Mouse (Mus musculus) kidney, postnatal 36 days (tissue): ENCODE results near the gene Cdc34b.

Experiments
- DNase-seq, 2 experiments: peaks; one replicate each; pipeline ENCODE4 v3.0.0; 2021 to 2022; ENCODE audit warnings: mixed read lengths in 2 of 2

Gene Cdc34b

DNA sequence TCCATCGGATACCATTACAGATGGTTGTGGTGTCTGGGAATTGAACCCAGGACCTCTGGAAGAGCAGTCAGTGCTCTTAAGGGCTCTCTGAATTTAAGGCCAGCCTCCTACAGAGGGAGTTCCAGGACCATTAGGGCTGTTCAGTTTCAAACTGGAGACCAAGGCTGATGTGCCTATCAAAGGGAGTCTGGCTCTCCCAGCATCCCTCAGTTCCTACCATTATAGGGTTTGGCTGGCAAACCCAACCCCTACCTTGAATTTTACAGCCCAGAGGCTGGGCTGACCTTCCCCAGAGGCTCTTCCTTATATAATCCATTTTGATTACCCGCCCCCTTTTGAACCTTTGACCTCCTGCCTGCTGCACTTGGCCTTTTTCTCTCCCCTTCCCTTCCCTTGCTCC, 5.8 kb upstream of the Cdc34b start:
- DNase-seq, result peak in 1 of 2 experiments; percentile 12

DNA sequence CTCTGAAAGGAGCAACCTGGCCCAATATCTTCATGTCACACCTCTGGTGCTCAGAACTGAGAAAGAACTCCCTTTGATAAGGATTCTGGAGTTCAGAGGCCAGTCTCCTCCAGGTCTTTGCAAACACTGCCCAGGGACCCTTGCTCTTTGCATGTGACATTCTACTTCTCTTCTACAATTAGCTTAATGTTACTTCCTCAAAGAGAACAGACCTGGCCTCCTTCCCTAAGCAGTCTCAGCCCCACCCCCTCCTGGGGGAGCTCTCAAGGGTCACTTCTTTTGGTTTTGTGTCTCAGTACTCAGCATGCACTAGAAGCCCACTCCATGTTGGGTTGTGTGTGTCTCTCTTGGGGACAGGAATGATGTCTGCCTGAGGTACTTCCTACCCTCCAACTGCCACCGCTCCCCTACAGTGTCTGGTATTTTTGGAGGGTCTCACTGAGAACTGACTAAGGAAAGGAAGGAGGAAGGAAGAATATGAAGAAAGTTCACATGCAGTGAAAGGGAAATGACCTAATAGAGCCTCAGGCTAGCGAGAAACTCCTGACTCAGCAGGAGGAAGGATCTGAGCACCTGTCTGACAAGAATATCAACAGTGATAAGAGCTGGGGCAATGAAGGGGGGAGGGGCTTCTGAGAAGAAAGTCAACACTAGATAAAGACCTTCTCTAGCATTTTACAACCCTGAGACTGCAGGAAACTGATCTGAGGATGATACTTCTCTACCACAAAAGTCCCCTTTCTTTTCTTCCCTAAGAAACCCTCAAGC, 11.5 kb downstream of the Cdc34b start:
- no peak for DNase-seq

DNA sequence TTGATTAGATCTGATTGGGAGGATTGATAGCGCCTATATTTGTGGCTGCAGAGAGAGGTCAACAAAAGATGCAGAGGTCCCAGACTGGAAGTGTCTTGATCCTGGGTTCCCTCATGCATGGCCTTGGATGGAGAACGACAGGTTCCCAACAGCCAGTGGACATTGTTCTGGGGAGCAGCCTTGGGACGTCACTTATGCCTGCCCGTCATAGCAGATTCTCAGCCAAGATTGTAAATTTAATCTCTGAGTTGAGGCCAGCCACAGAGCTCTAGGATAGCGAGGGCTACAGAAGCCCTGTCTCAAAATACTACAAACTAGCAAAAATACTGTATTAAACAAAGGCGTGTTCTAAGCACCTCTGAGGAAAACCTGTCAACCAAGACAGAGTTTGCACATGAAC, 18.3 kb downstream of the Cdc34b start:
- no peak for DNase-seq

DNA sequence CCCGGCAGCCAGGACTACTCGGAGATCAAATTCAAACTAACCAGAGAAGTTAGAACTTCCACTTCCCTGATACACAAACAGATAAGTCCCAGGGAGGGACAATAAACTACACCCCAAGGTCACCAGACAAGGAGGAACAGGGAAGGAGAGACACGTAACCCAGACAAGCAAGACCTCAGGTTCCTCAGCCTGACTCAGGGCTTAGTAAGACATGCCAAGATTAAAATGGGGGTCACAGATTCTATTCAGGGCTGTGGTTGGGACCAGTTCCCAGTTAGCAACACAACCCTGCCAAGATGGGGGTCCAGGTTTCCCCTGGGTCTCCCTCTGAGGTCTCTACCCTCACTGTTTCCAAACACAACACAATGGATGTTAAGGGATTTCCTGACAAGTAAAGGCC, 18.8 kb downstream of the Cdc34b start:
- DNase-seq, result no peak

DNA sequence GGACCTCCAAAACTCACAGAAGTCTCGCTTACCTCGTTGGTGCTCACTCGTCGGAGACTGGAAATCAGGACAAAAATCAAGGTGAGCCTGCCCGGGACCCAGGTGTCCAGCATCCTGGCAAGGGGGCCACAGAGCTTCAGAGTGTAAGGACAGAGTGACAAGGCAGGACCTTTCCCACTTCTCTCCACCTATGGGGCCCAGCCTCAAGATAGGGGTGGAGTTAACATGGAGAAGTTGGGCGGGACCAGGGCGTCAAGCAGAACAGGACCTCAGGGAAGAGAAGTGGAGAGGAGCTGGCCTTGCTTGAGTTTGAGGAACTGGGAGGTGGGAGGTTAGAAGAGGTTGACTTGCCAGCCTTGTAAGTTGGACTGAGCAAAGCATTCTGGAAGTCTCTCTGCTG, 19.2 kb downstream of the Cdc34b start:
- DNase-seq, result no peak

DNA sequence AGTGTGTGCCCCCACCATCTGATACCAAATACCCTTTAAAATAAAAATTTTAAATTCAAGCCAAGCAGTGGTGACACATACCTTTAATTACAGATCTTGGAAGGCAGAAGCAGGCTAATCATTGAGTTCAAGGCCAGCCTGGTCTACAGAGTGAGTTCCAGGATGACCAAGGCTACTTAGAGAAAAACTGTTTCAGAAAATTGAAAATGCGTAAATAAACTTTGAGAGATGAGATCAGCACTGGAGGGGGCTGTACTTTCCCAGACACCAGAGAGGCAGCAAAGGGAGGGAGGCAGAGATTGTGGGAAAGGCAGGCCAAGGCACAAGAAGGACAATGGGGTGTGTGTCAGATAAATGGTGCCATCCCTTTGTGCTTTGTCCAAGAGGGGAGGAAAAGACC, 20.7 kb downstream of the Cdc34b start:
- DNase-seq, result no peak

DNA sequence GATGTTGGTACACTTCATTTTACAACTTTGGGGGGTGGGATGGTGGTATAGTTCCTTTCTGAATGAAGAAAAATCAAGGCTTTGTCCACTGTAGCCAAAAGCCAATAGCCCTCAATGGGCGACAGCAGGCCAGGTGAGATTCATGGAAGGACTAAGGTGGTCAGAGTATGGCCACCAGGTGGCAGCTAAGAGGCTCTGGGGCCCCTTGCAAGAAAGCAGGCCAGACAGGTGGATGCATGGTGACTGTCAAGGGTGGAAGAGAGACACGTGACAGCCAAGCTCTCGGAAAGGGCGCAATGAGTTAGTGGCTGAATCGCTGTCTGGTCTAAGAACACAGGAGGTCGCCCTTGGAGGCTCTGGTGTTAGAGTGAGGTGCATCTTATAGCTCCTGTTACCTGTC, 21.2 kb downstream of the Cdc34b start:
- peak in 1 of 2 experiments; percentile 20 for DNase-seq

DNA sequence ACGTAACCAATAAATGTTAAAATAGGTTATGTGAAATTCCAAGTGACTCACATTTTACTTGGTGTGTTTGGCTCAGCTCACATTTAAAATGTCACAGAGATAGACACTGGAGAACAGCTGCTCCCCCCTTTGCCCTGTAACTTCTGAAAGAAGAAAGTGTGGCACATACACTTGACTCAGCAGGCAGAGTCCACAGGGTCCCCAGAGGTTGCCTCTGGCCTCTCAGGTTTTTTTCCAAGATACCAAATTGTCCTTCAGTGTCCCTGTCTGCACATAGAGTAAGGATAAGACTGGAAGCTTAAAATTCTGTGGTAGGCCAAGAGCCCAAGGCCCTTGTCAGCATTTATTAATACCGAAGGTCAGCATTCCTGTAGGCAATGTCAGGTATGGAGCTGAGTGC, 25.7 kb downstream of the Cdc34b start:
- no peak for DNase-seq

DNA sequence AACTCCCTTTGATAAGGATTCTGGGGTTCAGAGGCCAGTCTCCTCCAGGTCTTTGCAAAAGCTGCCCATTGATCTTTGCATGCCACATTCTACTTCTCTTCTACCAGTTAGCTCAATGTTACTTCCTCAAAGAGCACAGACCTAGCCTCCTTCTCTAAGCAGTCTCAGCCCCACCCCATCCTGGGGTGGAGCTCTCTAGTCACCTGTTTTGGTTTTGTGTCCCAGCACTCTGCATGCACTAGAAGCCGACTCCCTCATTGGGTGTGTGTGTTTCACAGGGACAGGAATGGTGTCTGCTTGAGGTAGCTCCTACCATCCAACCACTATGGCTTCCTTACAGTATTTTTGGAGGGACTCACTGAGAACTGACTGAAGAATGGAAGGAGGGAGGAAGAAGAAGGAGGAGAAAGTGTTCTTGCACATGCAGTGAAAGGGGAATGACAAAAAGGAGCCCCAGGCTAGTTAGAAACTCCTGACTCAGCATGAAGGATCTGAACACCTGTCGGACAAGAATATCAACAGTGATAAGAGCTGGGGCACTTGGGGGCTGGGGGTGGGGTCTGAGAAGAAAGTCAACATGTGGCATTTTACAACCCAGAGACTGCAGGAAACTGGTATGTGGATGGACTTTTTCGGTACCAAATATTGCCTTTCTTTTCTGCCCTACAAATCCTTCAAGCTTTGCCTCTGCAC, 30.9 kb downstream of the Cdc34b start:
- no peak for DNase-seq

DNA sequence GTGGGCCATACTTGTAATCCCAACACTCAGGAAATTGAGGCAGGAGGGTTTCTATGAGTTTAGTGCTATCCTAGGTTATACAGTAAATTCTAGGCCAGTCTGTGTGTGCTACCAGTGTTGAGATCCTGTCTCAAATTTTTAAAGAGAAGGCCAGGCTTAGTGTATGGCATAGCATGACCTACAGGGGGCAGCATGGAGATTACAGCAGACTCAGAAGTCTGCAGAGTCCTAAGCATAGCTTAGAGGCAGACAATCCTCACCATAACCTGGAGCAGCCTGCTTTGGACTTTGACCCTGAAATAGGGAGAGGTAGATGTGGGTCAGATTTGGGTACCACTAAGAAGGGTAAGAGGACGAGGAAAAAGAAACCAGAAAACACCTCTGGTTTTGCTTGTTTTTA, 32.3 kb downstream of the Cdc34b start:
- DNase-seq, result peak in 1 of 2 experiments; percentile 13

DNA sequence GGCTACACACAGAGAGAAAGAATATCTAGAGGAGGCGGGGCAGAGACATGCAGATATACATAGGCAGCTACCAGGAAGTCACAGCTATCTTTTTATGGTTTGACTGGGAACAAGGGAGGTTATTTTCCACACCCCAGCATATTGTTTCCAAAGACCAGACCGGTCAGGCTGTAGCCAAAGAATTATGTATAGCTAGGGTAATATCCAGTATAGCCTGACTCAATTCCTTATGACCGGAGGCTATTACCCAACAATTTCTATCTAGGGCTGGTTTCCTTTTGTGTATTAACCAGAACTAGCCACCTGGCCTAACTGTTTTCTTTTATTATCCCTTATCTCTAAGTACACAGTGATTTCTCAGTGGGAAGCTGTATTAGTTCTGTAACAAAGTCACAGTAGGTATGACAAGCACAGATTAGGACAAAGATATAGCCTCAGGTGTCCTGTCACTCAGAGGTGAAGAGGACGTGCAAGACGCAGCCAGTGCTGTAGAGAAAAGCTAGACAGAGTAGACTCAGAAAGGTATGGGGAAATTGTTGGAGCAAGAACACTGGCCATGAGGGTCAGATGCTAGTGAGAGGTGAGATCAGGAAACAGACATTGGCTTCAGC, 33.4 kb downstream of the Cdc34b start:
- DNase-seq, result no peak

DNA sequence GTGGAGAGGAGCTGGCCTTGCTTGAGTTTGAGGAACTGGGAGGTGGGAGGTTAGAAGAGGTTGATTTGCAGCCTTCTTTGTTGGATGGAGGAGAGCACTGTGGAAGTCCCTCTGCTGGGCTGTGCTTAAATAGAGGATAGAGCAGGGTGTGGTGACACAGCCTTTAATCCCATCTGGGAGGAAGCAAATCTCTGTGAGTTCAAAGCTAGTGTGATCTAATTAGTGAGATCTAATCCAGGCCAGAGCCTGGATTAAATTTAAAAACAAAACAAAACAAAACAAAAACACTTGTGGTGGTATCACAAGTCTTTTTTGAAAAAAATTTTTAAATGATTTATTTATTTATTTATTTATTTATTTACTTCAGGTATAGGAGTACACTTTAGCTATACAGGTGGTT, 41.0 kb downstream of the Cdc34b start, which contains the start of gene Tmem92:
TSS of gene Tmem92 (minus strand) at position 101 of the 400 bp plus-strand sequence.
- DNase-seq, result no peak

DNA sequence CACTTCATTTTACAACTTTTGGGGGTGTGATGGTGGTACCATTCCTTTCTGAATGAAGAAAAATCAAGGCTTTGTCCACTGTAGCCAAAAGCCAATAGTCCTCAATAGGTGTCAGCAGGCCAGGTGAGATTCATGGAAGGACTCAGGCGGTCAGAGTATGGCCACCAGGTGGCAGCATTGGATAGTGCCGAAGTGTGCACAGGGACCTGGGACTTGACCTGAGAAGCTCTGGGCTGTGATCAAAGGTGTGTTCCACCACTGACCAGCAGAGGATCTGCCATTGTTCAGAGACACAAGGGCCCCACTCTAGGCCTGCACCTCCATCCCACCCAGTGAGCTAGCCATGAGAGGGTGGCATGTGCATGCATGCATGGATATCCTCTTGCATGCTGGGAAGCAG, 43.7 kb downstream of the Cdc34b start:
- peak; percentile 76 to 93 for DNase-seq

DNA sequence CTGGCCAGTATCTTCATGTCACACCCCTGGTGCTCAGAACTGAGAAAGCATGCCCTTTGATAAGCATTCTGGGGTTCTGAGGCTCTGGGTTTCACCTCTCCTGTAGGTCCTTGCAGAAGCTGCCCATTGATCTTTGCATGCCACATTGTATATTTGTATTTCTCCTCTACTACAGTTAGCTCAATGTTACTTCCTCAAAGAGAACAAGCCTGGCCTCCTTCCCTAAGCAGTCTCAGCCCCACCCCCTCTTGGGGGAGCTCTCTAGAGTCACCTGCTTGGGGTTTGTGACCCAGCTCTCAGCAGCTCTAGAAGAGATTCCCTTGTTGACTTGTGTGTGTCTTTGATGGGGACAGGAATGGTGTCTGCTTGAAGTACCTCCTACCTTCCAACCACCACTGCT, 50.1 kb downstream of the Cdc34b start:
- DNase-seq, result no peak
